Mouse (Mus musculus) spleen, postnatal 14 days (tissue): ENCODE results near the gene Hmgxb4.

ENCODE experiments used
- DNase-seq, 2 experiments: peaks; one replicate each; pipeline ENCODE4 v3.0.0; 2021 to 2022; ENCODE audit warnings: low spot score in 2 of 2

Gene Hmgxb4

DNA sequence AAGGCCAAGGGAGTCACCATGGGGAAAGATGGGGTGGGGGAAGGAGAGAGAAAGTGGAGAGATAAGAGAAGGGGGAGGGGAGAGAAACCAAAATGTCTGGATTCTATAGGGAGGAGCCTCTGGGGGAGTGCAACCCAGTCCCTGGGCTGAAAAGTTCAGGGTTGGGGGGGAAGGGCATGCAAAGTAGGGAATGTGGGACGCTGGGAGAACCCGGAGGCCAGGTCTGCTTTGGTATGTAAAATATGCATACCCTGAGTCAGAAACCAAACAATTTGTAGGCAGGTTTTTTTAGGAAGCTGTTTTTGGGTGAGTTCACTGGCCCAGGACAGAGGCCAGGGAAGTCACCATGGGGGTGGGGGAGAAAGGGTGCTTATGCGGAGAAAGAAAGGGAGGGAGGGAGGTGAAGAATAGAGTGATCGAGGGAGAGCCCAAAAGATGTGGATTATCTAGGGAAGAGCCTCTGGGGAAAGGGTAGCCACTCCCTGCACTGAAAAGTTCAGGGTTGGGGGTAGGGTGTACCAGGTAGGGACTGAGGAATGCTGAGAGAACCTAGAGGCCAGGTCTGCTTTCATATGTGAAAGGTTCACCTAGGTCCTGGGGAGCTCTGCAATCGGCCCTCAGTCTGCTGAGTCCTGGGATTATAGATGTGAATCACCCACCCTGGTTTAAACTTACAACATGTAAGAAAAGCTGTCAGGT lies 25.3 kb downstream of the Hmgxb4 start:
- DNase-seq: no peak

DNA sequence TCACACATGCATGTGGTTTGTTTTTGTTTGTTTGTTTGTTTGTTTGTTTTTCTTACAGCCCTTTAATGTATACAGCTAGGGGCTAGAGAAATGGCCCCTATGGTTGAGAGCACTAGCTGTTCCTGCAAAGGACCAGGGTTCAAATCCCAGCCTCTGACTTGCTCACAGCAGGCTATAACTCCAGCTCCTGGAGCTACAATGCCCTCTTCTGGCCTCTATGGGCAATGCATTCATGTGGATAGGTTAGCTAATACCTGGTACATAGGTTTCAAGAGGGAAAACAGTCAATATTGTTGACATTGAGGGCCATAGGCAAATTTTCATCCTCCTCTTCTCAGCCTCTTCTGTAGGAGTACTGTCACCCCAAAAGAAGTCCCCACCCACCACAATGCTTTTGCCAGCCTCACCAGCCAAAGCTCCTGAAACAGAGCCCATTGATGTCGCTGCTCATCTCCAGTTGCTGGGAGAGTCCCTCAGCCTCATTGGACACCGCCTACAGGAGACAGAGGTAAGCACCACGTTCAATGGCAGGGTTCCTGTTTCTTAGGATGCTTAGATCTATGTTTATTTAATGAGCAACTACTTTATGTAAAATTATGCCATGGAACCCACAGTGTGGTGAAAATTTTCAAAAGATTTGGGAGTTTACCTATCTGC lies 30.6 kb downstream of the Hmgxb4 start:
- DNase-seq: peak in 1 of 2 experiments; percentile 11

DNA sequence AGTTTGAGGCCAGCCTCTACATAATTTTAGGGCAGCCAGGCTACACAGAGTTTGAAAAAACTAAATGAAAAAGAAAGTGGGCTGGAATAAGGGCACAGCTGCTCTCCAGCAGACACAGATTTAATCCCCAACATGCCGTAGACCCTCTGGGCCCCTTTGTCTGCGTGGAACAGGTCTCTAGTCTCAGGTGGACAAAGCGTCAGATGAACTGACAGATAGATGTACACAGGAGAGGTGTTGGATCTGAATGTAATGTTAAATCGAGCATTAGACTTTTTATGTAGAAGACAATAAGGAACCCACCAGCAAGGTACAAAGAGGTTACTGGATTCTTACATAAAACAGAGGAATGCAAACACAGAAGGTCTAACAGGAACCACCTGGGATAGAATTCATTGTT lies 32.7 kb downstream of the Hmgxb4 start:
- DNase-seq: no peak

DNA sequence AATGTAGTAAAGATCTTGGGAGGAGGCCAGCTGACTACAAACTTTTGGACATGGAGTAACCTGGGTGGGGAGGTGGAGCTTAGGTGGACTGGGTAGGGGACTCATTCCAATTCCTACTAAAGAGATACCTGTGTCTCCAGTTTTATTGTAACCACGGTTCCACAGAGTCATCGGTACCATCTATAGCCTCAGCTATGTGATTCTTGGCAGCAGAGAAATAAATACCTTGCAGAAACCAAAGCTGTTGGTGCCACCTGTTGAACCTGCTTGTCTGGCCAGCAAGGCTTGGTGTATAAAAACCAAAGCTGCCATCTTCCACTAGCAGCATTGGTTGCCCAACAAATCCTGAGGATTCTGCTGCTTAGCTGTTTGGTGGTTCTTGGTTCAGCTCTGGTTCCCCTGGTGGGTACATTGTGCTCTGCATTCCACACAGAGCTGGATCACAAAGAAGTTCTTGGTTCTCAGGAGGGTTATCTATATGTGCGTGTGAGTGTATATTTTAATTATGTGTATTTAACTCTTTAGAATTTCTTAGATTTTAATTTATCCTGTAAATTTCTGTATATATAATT lies 37.4 kb downstream of the Hmgxb4 start:
- no peak for DNase-seq

- no peak for DNase-seq
Measured at GRCm38 (mm10) chr8:75032961-75033360, 39.8 kb downstream of the Hmgxb4 start.

GRCm38 (mm10) chr8:75033511-75034243 lies 40.5 kb downstream of the Hmgxb4 start, which contains the start of gene Tom1:
Gene Tom1 (plus strand): TSS chr8:75033705.
- DNase-seq: peak; percentile 96 to 99

GRCm38 (mm10) chr8:75034285-75034684 lies 41.1 kb downstream of the Hmgxb4 start:
- no peak for DNase-seq

DNA sequence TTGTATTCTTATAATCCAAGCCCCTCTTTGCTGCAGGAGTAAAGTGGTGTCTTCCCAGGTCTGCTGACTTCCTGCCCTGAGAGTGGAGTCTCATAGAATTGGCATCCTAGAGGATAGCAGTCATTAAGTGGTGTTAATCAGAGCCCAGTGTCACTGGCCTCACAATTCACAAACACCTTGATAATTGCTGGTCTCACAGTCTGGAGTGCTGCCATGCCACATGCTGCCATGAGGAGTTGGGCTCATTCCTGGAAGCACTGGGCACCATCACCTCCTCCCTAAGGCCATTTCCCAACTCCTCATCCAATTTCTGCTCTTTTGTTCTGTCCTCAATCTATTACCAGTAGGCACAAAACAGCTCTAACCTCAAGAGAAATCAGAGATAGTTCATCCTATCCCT lies 42.5 kb downstream of the Hmgxb4 start:
- no peak for DNase-seq

GRCm38 (mm10) chr8:75038497-75038896 lies 45.3 kb downstream of the Hmgxb4 start:
- DNase-seq: no peak

DNA sequence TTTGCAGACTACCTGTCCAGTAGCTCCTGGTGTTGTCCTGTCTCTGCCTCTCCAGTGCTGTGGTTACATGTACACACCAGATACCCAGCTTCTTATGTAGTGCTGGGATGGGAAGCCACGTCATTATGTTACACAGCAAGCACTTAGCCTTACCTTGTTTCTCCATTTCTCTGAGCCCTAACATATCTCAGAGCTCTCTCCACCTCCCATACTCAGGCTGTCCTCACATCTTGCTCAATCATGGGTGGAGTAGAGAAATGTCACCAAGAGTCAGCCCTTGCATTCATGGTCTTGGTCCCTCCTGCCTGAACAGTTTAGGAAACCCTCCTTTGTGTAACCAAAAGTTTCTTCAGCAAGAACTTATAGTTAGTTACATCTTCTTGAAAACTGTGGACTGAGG lies 46.6 kb downstream of the Hmgxb4 start:
- no peak for DNase-seq

GRCm38 (mm10) chr8:75042171-75042570 lies 49.0 kb downstream of the Hmgxb4 start:
- DNase-seq: no peak

- DNase-seq: no peak
Measured at GRCm38 (mm10) chr8:75042974-75043373, 49.8 kb downstream of the Hmgxb4 start.

GRCm38 (mm10) chr8:75046303-75046702 lies 53.1 kb downstream of the Hmgxb4 start:
- DNase-seq: no peak

GRCm38 (mm10) chr8:75047784-75048183 lies 54.6 kb downstream of the Hmgxb4 start:
- DNase-seq: no peak

DNA sequence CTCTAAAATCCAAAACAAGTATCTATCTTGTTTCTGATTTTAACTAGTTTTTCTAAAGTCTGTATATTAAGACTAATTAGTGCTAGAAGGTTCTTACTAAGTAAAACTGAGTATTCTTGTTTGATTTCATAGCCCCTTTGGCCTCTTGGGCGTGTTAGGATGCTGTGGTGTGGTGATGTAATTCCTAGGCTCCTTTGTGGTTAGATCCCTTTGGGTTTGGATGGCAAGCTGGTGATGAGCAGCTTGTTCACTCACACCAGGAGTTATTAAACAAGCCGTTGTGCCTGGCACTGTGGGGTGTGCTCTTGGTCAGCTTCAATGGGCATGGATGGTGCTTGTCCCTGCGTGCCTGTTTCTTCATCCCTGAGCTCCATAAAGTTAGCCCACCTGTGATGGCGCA lies 60.2 kb downstream of the Hmgxb4 start:
- DNase-seq: no peak

- no peak for DNase-seq
Measured at GRCm38 (mm10) chr8:75055673-75056072, 62.5 kb downstream of the Hmgxb4 start.

DNA sequence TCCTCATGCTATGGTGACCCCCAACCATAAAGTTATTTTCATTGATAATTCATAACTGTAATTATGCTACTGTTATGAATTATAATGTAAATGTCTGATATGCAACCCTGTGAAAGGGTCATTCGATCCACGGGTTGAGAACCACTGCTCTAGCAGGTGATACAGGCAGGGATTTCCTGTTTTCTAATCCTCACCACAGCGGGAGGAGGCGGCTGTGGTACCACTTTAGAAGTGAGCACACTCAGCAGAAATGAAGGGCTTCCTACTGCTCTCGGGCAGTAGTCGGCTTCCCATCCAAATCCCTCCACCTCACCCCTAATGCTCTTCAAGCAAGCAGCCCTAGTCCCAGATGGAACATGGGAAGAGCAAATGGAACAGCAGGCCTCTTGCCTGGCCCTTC lies 66.9 kb downstream of the Hmgxb4 start:
- DNase-seq: no peak

GRCm38 (mm10) chr8:75060815-75061214 lies 67.7 kb downstream of the Hmgxb4 start:
- DNase-seq: no peak

- DNase-seq: no peak
Measured at GRCm38 (mm10) chr8:75063290-75063689, 70.1 kb downstream of the Hmgxb4 start.

- DNase-seq: no peak
Measured at GRCm38 (mm10) chr8:75064790-75065189, 71.6 kb downstream of the Hmgxb4 start.

- no peak for DNase-seq
Measured at GRCm38 (mm10) chr8:75067287-75067686, 74.1 kb downstream of the Hmgxb4 start.

GRCm38 (mm10) chr8:75070297-75070696 lies 77.1 kb downstream of the Hmgxb4 start:
- DNase-seq: no peak
